Mouse (Mus musculus) adipocyte (in vitro differentiated cells): ENCODE data around the gene Tmco4.
A peak's percentile ranks its signal among the peaks of the same experiment; 100 is the strongest.

Experiments used
- DNase-seq: peaks from one replicate; pipeline ENCODE4 v3.0.0-alpha.2; 2016; ENCODE audit warnings: low spot score

Gene Tmco4

GRCm38 (mm10) chr4:139019413-139019812 is 46.7 kb downstream of the Tmco4 start:
- no peak for DNase-seq

- DNase-seq = no peak
These were observed 47.7 kb downstream of the Tmco4 start for GRCm38 (mm10) chr4:139020385-139020784.

GRCm38 (mm10) chr4:139024379-139024778 is 51.7 kb downstream of the Tmco4 start:
- DNase-seq = peak; percentile 93

GRCm38 (mm10) chr4:139030675-139031074 is 58.0 kb downstream of the Tmco4 start:
- DNase-seq = no peak

GRCm38 (mm10) chr4:139032521-139032920 is 59.8 kb downstream of the Tmco4 start:
- no peak for DNase-seq

GRCm38 (mm10) chr4:139033263-139034009 is 60.7 kb downstream of the Tmco4 start:
- no peak for DNase-seq

DNA sequence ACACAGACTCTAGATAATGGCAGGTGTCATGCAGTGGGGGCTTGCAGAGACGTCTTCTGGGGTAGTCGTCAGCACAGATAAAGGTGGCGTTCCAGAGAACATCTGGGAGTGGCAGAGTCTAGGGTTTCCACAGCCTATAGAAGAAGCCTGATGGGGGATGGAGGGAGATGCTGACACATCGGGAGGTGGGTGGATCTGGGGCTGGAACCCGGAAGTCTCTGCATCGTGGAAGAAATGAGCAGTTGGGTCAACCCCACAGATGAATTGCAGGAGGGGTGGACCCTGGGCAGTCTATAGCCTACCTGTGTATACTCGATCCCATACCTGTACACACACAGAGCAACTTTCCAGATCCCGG is 61.3 kb downstream of the Tmco4 start:
- DNase-seq = no peak

- no peak for DNase-seq
These were observed 61.9 kb downstream of the Tmco4 start for GRCm38 (mm10) chr4:139034540-139034939.

DNA sequence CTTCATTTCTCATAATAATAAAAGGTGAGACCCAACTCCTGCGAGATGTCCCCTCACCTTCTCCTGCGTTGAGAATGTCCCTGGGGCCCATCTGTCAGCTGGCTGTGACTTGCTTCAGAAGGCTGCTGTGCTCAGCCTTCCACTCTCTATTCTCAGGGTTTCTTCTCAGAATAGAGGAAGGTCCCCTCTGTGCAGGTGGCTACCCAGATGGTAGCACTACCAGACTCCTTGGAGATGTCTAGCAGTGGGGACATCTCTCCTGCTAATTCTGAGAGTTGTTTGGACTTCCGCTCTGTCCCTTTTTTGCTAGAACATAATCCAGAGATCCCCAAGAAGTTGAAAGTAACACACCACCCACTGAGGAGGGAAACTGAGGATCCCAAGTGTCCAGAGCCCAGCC is 62.3 kb downstream of the Tmco4 start:
- DNase-seq = no peak

DNA sequence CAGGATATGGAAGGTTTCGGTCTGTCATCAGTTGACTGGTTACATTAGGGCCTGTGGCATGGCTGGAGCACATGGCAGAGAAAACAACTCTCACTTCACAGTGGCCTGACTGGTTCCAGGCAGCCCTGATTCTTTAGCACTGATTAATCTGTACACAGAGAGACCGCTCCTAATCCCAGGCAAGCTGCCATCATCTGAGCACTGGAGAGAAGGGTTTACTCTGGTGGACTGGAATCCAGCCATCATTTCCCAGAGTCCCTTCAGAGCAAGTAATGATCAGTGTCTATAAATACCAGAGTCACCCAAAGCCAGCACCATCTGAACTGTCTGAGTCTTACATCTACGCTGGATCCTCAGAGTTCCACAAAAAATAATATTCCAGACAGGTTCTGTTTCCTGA is 63.1 kb downstream of the Tmco4 start:
- DNase-seq = peak; percentile 50

DNA sequence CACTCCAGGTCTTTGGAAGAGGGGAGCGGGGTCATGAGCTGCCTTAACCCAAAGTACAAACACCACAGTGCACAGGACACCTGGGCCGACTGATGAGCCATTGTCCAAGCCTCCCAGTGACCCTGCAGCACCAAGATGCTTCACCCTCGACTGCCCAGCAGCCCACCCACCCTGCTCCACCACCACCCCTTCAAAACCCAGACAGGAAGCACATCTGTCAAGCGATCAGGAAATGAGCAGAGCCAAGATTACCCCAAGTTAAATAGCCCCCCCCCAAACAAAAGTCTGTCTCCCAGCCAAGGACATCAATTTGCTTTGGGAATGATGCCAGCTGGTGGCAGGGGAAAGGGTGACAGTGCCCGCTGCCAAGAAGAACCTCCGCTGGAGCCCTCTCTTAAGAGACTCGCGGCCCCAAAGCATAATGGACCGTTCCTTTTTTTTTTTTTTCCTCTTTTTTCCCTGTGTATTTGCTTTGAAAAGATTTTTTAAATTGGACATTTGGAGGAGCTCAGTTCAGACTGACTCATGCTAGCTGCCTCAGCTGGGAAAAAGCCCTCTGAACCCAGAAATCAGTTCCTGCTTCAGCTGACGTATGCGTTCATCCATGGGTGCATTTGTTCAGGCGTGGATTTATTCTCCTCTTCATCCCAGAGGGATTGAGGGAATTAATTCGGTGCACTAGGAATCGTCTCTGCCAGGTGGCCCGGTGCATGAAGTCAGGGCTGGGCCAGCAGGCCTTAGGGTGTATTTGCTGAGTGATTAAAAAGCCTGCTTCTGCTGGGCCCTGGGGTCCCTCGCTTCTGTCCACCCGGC is 65.3 kb downstream of the Tmco4 start:
- DNase-seq = peak; percentile 55

- no peak for DNase-seq
These were observed 67.6 kb downstream of the Tmco4 start for GRCm38 (mm10) chr4:139040084-139040839.

DNA sequence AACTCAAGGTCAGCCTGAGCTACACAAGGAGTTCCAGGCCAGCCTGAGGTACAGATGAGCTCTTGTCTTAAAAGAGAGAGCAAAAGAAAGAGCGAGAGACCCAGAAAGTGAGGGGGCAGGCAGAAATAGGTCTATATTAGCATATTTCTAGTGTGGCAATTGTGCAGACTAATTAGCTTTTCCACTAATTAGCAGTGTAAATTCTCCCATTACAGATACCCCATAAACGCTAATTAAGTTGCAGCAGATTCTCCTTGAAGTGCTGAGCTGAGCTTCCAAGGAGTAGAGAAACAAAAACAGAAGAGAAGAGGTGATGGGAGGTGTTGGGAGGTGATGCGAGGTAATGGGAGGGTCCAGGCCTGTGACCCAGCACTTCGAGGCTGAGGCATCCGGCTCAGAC is 69.9 kb downstream of the Tmco4 start:
- no peak for DNase-seq

DNA sequence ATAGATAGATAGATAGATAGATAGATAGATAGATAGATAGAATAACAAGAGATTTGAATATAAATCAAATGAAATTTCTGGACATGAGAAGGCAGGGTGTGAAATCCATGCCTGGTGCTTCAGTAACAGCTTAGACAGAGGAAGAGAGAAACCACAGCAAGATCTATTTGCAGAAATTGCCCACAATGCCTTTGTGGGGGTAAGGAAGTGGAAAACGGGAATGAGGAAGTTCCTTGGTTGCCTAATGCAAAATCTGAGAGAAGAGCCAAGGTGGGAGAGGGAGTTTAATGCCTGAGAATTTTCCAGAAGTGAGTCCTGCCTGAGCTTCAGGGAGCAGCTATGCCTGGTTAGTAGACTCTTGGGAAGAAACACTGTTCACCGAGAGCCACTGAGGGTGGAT is 70.9 kb downstream of the Tmco4 start:
- no peak for DNase-seq

DNA sequence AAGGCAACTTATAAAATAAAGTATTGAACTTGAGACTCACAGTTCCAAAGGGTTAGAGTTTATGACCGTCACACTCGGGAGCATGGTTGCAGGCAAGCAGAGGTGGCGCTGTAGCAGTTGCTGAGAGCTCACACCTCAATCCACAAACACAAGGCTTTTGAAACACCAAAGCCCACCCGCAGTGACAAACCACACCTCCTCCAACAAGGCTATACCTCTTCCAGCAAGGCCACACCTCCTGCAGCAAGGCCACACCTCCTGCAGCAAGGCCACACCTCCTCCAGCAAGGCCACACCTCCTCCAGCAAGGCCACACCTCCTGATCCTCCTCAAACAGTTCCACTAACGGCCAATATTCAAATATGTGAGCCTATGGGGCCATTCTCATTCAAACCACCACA is 71.9 kb downstream of the Tmco4 start:
- no peak for DNase-seq

- DNase-seq = no peak
These were observed 73.7 kb downstream of the Tmco4 start for GRCm38 (mm10) chr4:139046354-139046753.

DNA sequence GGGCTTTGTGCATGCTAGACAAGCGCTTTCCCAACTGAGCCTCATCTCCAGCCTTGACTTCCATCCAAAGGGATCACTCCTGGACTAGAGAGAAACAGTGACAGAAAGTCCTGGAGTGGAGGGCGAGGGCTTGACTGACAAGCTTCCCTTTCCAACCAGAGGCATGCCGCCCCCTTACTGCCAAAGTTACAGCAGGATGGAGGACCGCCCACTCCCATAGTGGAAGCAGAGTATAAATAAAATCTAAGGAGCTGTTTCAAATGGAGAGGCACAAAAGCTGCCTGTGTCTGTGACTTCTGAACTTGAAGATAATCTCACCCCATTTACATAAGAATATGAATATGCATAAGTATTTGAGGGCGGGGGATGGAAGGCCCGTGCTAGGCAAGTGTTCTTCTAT is 75.8 kb downstream of the Tmco4 start:
- DNase-seq = no peak

DNA sequence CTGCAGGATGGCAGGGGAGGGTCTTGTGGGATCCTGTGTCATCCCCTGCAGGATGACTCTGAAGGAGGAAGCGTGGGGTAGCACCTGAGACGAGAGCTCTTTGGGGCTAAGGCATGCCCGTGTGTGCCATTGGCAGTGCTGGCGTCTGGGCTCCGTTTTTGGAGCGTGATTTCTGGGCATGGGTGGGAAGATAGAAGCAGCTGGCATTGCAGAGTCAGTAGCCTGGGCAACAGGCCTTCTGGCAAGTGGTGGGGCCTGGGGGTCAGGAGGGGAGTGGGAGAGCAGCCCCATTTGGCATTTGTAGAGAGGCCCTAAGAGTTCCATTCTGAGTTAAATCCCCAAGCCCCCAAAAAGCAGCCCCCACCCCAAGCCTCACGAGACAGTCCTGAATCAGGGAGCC is 80.1 kb downstream of the Tmco4 start:
- no peak for DNase-seq

GRCm38 (mm10) chr4:139053391-139053790 is 80.7 kb downstream of the Tmco4 start:
- DNase-seq = no peak

DNA sequence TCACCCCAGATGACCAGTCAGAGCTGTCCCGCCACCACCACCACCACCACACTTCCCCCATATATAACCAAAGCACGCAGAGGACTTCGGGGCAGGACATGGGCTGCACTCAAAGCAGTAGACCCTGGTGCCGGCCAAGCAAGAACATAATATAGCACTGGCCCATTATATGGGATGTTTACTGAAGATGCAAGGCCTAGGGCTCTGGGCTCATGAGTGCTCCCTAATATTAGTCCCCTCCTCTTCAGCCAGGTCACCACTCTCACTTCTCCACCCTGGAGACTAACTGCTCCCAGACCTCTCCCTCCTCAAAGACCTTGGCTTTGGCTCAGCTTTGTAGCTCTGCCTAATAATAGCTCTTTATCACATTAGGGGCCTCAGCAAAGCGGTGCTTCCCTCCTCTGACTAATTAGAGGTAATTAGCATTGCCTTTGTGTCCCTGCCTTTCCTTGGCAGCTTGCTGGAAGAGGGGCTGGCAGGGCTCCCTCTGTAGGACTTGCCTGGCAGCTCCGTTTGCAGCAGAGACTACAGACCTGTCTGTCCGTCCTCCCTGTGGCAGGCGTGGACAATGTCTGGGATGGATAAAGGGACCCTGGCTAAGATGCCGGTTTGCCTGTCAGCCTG is 81.7 kb downstream of the Tmco4 start:
- no peak for DNase-seq

- DNase-seq = peak; percentile 69
These were observed 82.6 kb downstream of the Tmco4 start for GRCm38 (mm10) chr4:139055336-139055735.

DNA sequence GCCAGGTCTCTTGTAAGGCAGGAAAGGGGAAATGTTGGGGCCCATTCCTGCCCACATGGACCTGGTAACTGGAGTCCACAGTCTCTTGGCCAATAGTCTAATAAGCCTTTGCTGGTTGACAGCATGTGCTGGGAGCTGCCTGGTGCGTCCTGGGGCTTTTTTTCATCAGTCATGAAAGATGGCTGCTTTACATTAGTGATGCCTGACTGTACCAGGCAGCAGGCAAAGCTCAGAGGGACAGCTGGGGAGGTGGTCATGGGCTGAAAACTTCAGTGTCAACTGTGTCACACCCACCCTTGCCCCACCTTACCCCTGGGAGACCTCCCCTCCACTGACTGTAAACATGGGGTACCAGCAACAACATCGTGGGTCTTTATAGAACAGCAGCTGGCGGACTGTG is 83.1 kb downstream of the Tmco4 start:
- no peak for DNase-seq
